Mouse (Mus musculus): ENCODE data around the gene Mdk. TPM values are rescaled to one million over a fixed set of nuclear protein-coding genes. Genes with fewer than 3 reads are reported as not detected.

The Mdk gene
- polyA plus RNA-seq, 1 experiment, result 0.29 TPM

DNA sequence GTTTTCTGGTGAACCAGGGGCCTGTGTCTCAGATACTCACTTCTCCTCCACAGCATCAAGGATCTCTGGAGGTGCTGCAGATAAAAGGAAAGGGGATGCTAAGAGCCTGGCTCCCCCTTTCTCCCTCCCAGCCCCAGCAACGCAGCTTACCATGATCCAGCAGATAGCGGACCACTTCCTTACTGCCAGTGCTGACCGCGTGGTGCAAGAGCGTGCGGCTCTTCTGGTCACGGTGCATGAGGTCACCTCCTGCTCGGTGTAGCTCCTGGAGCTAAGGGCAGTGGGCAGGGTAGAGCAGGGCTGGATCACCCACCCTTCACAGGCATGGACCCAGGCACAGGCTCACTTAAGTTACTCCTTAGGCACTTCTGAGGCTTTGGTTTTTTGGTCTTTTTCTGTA, 1.9 kb upstream of the Mdk start:
- Histone ChIP-seq H3K4me3 (no peak overlapping the region), H3ac (ENCODE audit: control insufficient read depth, insufficient read length) (no peak overlapping the region), H3K79me2 (ENCODE audit: control insufficient read depth, insufficient read depth) (no peaks in the 10 kb centered on the region), H3K27me3 (ENCODE audit: control insufficient read depth, insufficient read depth, insufficient read length) (no peaks in the 10 kb centered on the region), H3K36me3 (ENCODE audit: control insufficient read depth, insufficient read depth) (peaks cover 10% of the 10 kb centered on the region), H3K4me2 (ENCODE audit: low read depth) (no peak overlapping the region)
- TF ChIP-seq REST (IDR thresholded peaks at IDR 0.05; ENCODE audit: insufficient read depth, insufficient read length) (no peak), MAX (IDR thresholded peaks at IDR 0.05; ENCODE audit: low read depth) (no peak), MYOD1 (IDR thresholded peaks at IDR 0.05; ENCODE audit: control insufficient read depth in 1 of 3, insufficient read length in 2 of 3, low read depth in 2 of 3) (no peak), TCF3 (IDR thresholded peaks at IDR 0.05; ENCODE audit: insufficient read length, low read depth) (no peak), SRF (IDR thresholded peaks at IDR 0.05; ENCODE audit: control insufficient read depth, insufficient read length, low read depth) (no peak), CEBPB (IDR thresholded peaks at IDR 0.05; ENCODE audit: insufficient read depth, poor library complexity, severe bottlenecking) (no peak), E2F4 (IDR thresholded peaks at IDR 0.05; ENCODE audit: insufficient read depth) (no peak), MYOG (IDR thresholded peaks at IDR 0.05; ENCODE audit: control insufficient read depth in 1 of 3, insufficient read depth in 1 of 3, insufficient read length in 2 of 3, low read depth in 2 of 3) (no peak)

- no peak overlapping the region for H3K4me2 ChIP-seq (ENCODE audit: low read depth)
- H3K27me3 ChIP-seq (ENCODE audit: control insufficient read depth, insufficient read depth, insufficient read length), result no peaks in the 10 kb centered on the region
- H3K4me3 ChIP-seq, result no peak overlapping the region
- TF ChIP-seq CEBPB (IDR thresholded peaks at IDR 0.05; ENCODE audit: insufficient read depth, poor library complexity, severe bottlenecking) (no peak), MAX (IDR thresholded peaks at IDR 0.05; ENCODE audit: low read depth) (no peak), E2F4 (IDR thresholded peaks at IDR 0.05; ENCODE audit: insufficient read depth) (no peak), TCF3 (IDR thresholded peaks at IDR 0.05; ENCODE audit: insufficient read length, low read depth) (no peak), POLR2A (IDR thresholded peaks at IDR 0.05; ENCODE audit: insufficient read length, low read depth) (no peak), POLR2AphosphoS2 (IDR thresholded peaks at IDR 0.05; ENCODE audit: insufficient read length, low read depth) (no peak), SRF (IDR thresholded peaks at IDR 0.05; ENCODE audit: control insufficient read depth, insufficient read length, low read depth) (no peak), TCF12 (IDR thresholded peaks at IDR 0.05; ENCODE audit: insufficient read depth, poor library complexity, severe bottlenecking) (no peak), USF1 (IDR thresholded peaks at IDR 0.05; ENCODE audit: low read depth) (no peak), REST (IDR thresholded peaks at IDR 0.05; ENCODE audit: insufficient read depth, insufficient read length) (no peak)
- no peak overlapping the region for H3ac ChIP-seq (ENCODE audit: control insufficient read depth, insufficient read length)
- H3K79me2 ChIP-seq (ENCODE audit: control insufficient read depth, insufficient read depth), result no peaks in the 10 kb centered on the region
- peaks cover 5% of the 10 kb centered on the region for H3K36me3 ChIP-seq (ENCODE audit: control insufficient read depth, insufficient read depth)
Measured at GRCm38 (mm10) chr2:91933471-91933870, 1.4 kb upstream of the Mdk start.

- Histone ChIP-seq H3K4me3 (no peak overlapping the region), H3K36me3 (ENCODE audit: control insufficient read depth, insufficient read depth) (peaks cover 5% of the 10 kb centered on the region), H3K79me2 (ENCODE audit: control insufficient read depth, insufficient read depth) (no peaks in the 10 kb centered on the region), H3K4me2 (ENCODE audit: low read depth) (no peak overlapping the region), H3ac (ENCODE audit: control insufficient read depth, insufficient read length) (no peak overlapping the region), H3K27me3 (ENCODE audit: control insufficient read depth, insufficient read depth, insufficient read length) (no peaks in the 10 kb centered on the region)
- TF ChIP-seq CEBPB (IDR thresholded peaks at IDR 0.05; ENCODE audit: insufficient read depth, poor library complexity, severe bottlenecking), result no peak
- TF ChIP-seq POLR2AphosphoS2 (IDR thresholded peaks at IDR 0.05; ENCODE audit: insufficient read length, low read depth), result no peak
- no peak for TF ChIP-seq TCF3 (IDR thresholded peaks at IDR 0.05; ENCODE audit: insufficient read length, low read depth)
- TF ChIP-seq MYOG (IDR thresholded peaks at IDR 0.05; ENCODE audit: control insufficient read depth in 1 of 3, insufficient read depth in 1 of 3, insufficient read length in 2 of 3, low read depth in 2 of 3), result no peak
- no peak for TF ChIP-seq SRF (IDR thresholded peaks at IDR 0.05; ENCODE audit: control insufficient read depth, insufficient read length, low read depth)
- TF ChIP-seq E2F4 (IDR thresholded peaks at IDR 0.05; ENCODE audit: insufficient read depth), result no peak
- no peak for TF ChIP-seq MAX (IDR thresholded peaks at IDR 0.05; ENCODE audit: low read depth)
- TF ChIP-seq TCF12 (IDR thresholded peaks at IDR 0.05; ENCODE audit: insufficient read depth, poor library complexity, severe bottlenecking), result no peak
- TF ChIP-seq MYOD1 (IDR thresholded peaks at IDR 0.05; ENCODE audit: control insufficient read depth in 1 of 3, insufficient read length in 2 of 3, low read depth in 2 of 3), result no peak
- no peak for TF ChIP-seq REST (IDR thresholded peaks at IDR 0.05; ENCODE audit: insufficient read depth, insufficient read length)
- no peak for TF ChIP-seq POLR2A (IDR thresholded peaks at IDR 0.05; ENCODE audit: insufficient read length, low read depth)
- TF ChIP-seq USF1 (IDR thresholded peaks at IDR 0.05; ENCODE audit: low read depth), result no peak
Measured at GRCm38 (mm10) chr2:91932737-91933350, 747 bp upstream of the Mdk start.

DNA sequence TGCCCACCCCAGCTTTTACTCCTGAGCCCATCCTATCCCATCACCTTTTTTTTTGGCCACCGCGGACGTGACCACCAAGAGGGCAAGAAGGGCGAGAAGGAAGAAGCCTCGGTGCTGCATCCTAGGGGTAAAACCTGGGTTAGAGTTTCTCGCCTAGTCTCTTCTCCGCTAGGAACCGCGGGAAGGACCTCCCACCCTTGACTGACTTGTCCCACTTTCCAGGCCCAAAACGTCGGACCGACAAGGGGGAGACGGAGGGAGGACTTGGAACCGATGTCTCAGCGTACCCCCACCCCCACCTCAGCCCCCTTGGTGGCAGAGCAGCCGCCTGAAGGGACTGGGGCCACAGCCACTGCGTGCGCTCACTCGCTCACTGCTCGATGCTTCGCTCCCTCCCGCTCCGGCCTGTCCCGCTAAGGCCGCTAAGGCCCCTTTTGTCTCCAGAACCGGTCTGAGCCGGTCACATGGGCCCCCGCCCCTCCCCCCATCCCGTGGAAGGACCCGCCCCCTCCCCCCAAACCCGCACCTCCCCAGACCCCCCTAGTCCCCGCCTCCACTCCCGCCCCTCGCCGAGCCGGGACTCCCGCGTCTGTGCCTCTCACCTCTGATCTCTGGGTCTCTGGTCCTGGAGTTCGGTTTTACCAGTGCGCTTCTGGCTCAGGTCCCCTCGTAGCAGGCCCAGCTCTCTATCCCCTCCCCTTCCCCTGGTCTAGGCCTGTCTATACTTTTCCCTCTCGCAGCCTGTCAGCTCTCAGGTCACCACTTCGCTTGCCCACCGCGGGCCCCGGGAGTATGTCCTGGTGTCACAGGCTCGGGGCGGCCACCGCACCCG, 553 bp downstream of the Mdk start:
- H3K4me2 ChIP-seq (ENCODE audit: low read depth), result no peak overlapping the region
- no peaks in the 10 kb centered on the region for H3K27me3 ChIP-seq (ENCODE audit: control insufficient read depth, insufficient read depth, insufficient read length)
- no peak overlapping the region for H3K4me3 ChIP-seq
- TF ChIP-seq MYOD1 (IDR thresholded peaks at IDR 0.05; ENCODE audit: control insufficient read depth in 1 of 3, insufficient read length in 2 of 3, low read depth in 2 of 3), result no peak
- TF ChIP-seq POLR2AphosphoS2 (IDR thresholded peaks at IDR 0.05; ENCODE audit: insufficient read length, low read depth), result peak; percentile 53
- no peak overlapping the region for H3ac ChIP-seq (ENCODE audit: control insufficient read depth, insufficient read length)
- H3K36me3 ChIP-seq (ENCODE audit: control insufficient read depth, insufficient read depth), result no peaks in the 10 kb centered on the region
- no peaks in the 10 kb centered on the region for H3K79me2 ChIP-seq (ENCODE audit: control insufficient read depth, insufficient read depth)

Measured in myocyte (in vitro differentiated cells).